8 mouse cellular contexts compared by ENCODE assay signal in the genomic region with DNA sequence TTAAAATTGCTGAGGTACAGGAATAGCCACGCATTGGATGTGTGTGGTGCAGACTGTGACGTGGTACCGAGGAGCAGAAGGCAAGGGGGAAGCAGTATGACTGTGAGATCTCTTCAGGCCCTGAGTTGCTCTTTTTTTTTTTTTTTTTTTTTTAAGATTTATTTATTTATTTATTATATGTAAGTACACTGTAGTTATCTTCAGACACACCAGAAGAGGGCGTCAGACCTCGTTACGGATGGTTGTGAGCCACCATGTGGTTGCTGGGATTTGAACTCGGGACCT. TPM values are rescaled to one million over a fixed set of nuclear protein-coding genes. Genes with fewer than 3 reads are reported as not detected.
A peak's percentile ranks its signal among the peaks of the same experiment; 100 is the strongest.
DNase-seq lines count a peak whose midpoint lies in the region; ATAC-seq and TF ChIP-seq lines count a peak whose summit lies in the region.
"Not testable (repeated sequence)": the region's sequence is repeated elsewhere in the genome, so short reads cannot be mapped to it uniquely, and the experiment has no call there.

No protein-coding gene starts in this region.

- not testable (repeated sequence) for H3K4me1 ChIP-seq in cortical plate, adult 2 months (ENCODE audit: control insufficient read depth, insufficient read depth, low read length); forebrain, embryonic 14.5 days (ENCODE audit: control insufficient read depth, insufficient read depth, low read length); hindbrain, embryonic 10.5 days (replicated peaks); midbrain, embryonic 12.5 days
- peaks cover 14% of the 10 kb centered on the region for H3K4me1 ChIP-seq in kidney, embryonic 15.5 days
- H3K4me1 ChIP-seq in liver, embryonic 13.5 days (replicated peaks): peaks cover 29% of the 10 kb centered on the region

- not testable (repeated sequence) for H3K9me3 ChIP-seq in forebrain, embryonic 14.5 days (replicated peaks; ENCODE audit: control insufficient read depth, low read length); hindbrain, embryonic 10.5 days; kidney, embryonic 15.5 days (replicated peaks); liver, embryonic 13.5 days (replicated peaks); midbrain, embryonic 12.5 days

- not testable (repeated sequence) for H3K9ac ChIP-seq in forebrain, embryonic 14.5 days (ENCODE audit: low read length); kidney, embryonic 15.5 days; midbrain, embryonic 12.5 days (replicated peaks)
- peak overlapping the region; percentile 82 for H3K9ac ChIP-seq in liver, embryonic 13.5 days

- 72% methylated on average over 7 of the region's 7 CpGs for WGBS in forebrain, embryonic 14.5 days
- 68% methylated on average over 7 of the region's 7 CpGs for WGBS in hindbrain, embryonic 10.5 days
- 76% methylated on average over 7 of the region's 7 CpGs for WGBS in kidney, embryonic 15.5 days
- 43% methylated on average over 7 of the region's 7 CpGs for WGBS in liver, embryonic 13.5 days (ENCODE audit: insufficient replicate concordance)
- WGBS in midbrain, embryonic 12.5 days: 81% methylated on average over 7 of the region's 7 CpGs

- H3K27ac ChIP-seq in cortical plate, adult 2 months (ENCODE audit: insufficient read depth, low read length); forebrain, embryonic 14.5 days (ENCODE audit: low read depth, low read length); hindbrain, embryonic 10.5 days; midbrain, embryonic 12.5 days (replicated peaks): not testable (repeated sequence)
- peak overlapping the region; percentile 96; the same call in 1 of the 2 replicates for H3K27ac ChIP-seq in kidney, embryonic 15.5 days
- peak overlapping the region; percentile 91 for H3K27ac ChIP-seq in liver, embryonic 13.5 days

- peak overlapping the region; percentile 70 for H3K4me2 ChIP-seq in forebrain, embryonic 14.5 days (ENCODE audit: low read length)
- peak overlapping the region; percentile 66 for H3K4me2 ChIP-seq in kidney, embryonic 15.5 days
- H3K4me2 ChIP-seq in liver, embryonic 13.5 days: peak overlapping the region; percentile 82
- peak overlapping the region; percentile 73 for H3K4me2 ChIP-seq in midbrain, embryonic 12.5 days (replicated peaks)

- H3K27me3 ChIP-seq in forebrain, embryonic 14.5 days (replicated peaks; ENCODE audit: control insufficient read depth, insufficient read depth, low read length); hindbrain, embryonic 10.5 days (ENCODE audit: insufficient read depth, poor library complexity, severe bottlenecking); kidney, embryonic 15.5 days; liver, embryonic 13.5 days; midbrain, embryonic 12.5 days; splenic B cell, adult 2 months (ENCODE audit: control insufficient read depth, insufficient read depth, low read length, poor library complexity, severe bottlenecking): not testable (repeated sequence)

- not testable (repeated sequence) for ATAC-seq in forebrain, embryonic 14.5 days; kidney, embryonic 15.5 days (replicated peaks; ENCODE audit: low FRiP score); liver, embryonic 13.5 days (ENCODE audit: low read depth); midbrain, embryonic 12.5 days (ENCODE audit: low FRiP score, low read depth)

- not testable (repeated sequence) for TF ChIP-seq CTCF in cortical plate, adult 2 months (IDR thresholded peaks at IDR 0.05; ENCODE audit: extremely low read depth, insufficient read depth, low read length)

- H3K36me3 ChIP-seq in forebrain, embryonic 14.5 days (ENCODE audit: control insufficient read depth, insufficient read depth, low read length); hindbrain, embryonic 10.5 days; liver, embryonic 13.5 days; midbrain, embryonic 12.5 days; splenic B cell, adult 2 months (ENCODE audit: control insufficient read depth, insufficient read depth, low read length, poor library complexity, severe bottlenecking): not testable (repeated sequence)
- H3K36me3 ChIP-seq in kidney, embryonic 15.5 days: peaks cover 11% of the 10 kb centered on the region

- H3K4me3 ChIP-seq in cortical plate, adult 2 months (ENCODE audit: insufficient read depth, low read length): peak overlapping the region; percentile 46
- peak overlapping the region; percentile 69; the same call in 1 of the 2 replicates for H3K4me3 ChIP-seq in forebrain, embryonic 14.5 days (ENCODE audit: low read depth, low read length)
- H3K4me3 ChIP-seq in hindbrain, embryonic 10.5 days: peak overlapping the region; percentile 83
- peak overlapping the region; percentile 71 for H3K4me3 ChIP-seq in kidney, embryonic 15.5 days (replicated peaks)
- peak overlapping the region; percentile 81 for H3K4me3 ChIP-seq in liver, embryonic 13.5 days (replicated peaks)
- peak overlapping the region; percentile 62 for H3K4me3 ChIP-seq in midbrain, embryonic 12.5 days

- TF ChIP-seq POLR2A in cortical plate, adult 2 months (IDR thresholded peaks at IDR 0.05; ENCODE audit: extremely low read depth, insufficient read depth, low read length): not testable (repeated sequence)

- peak; percentile 48 for DNase-seq in CD4-positive helper T cell, adult 2 months (ENCODE audit: low read depth, low spot score)
- not testable (repeated sequence) for DNase-seq in forebrain, embryonic 14.5 days (ENCODE audit: low spot score); hindbrain, embryonic 10.5 days (ENCODE audit: low spot score); liver, embryonic 13.5 days
- peak; percentile 27 for DNase-seq in splenic B cell, adult 2 months (ENCODE audit: low read depth, low spot score)

RNA-seq across cellular contexts. Expression of a gene that starts 0.8 kb away (rescaled TPM):
- 18.2 and 18.3 TPM in 2 replicates for polyA plus RNA-seq in cortical plate, adult 2 months (2012; rRNA removed)
- polyA plus RNA-seq in forebrain, embryonic 14.5 days (2014; fragmentation: Nextera tagmentation; extraction: Ambion mirVana): 8.9 and 12.9 TPM in 2 replicates
- polyA plus RNA-seq in hindbrain, embryonic 10.5 days (2016; fragmentation: Nextera tagmentation; extraction: Ambion mirVana): 9.0 and 10.5 TPM in 2 replicates
- polyA plus RNA-seq in kidney, embryonic 15.5 days (2015; fragmentation: Nextera tagmentation; extraction: Ambion mirVana): 20.7 and 20.9 TPM in 2 replicates
- 6.6 and 8.7 TPM in 2 replicates for polyA plus RNA-seq in liver, embryonic 13.5 days (2015; fragmentation: Nextera tagmentation; extraction: Ambion mirVana)
- polyA plus RNA-seq in midbrain, embryonic 12.5 days (2016; fragmentation: Nextera tagmentation; extraction: Ambion mirVana): 12.2 and 12.7 TPM in 2 replicates

RNA-seq across cellular contexts. Expression of a gene that starts 33.4 kb away (rescaled TPM):
- polyA plus RNA-seq in cortical plate, adult 2 months (2012; rRNA removed): 1.8 and 2.1 TPM in 2 replicates
- polyA plus RNA-seq in forebrain, embryonic 14.5 days (2014; fragmentation: Nextera tagmentation; extraction: Ambion mirVana): 14.0 and 15.3 TPM in 2 replicates
- 5.4 and 6.5 TPM in 2 replicates for polyA plus RNA-seq in hindbrain, embryonic 10.5 days (2016; fragmentation: Nextera tagmentation; extraction: Ambion mirVana)
- 4.9 and 5.0 TPM in 2 replicates for polyA plus RNA-seq in kidney, embryonic 15.5 days (2015; fragmentation: Nextera tagmentation; extraction: Ambion mirVana)
- 1.9 and 2.0 TPM in 2 replicates for polyA plus RNA-seq in liver, embryonic 13.5 days (2015; fragmentation: Nextera tagmentation; extraction: Ambion mirVana)
- 7.5 and 7.6 TPM in 2 replicates for polyA plus RNA-seq in midbrain, embryonic 12.5 days (2016; fragmentation: Nextera tagmentation; extraction: Ambion mirVana)

RNA-seq across cellular contexts. Expression of a gene that starts 38.4 kb away (rescaled TPM):
- polyA plus RNA-seq in cortical plate, adult 2 months (2012; rRNA removed): 0.04 and 0.08 TPM in 2 replicates
- polyA plus RNA-seq in forebrain, embryonic 14.5 days (2014; fragmentation: Nextera tagmentation; extraction: Ambion mirVana): 0.13 and 0.26 TPM in 2 replicates
- 0.11 TPM in 1 of 2 replicates, not detected in the other for polyA plus RNA-seq in hindbrain, embryonic 10.5 days (2016; fragmentation: Nextera tagmentation; extraction: Ambion mirVana)
- polyA plus RNA-seq in kidney, embryonic 15.5 days (2015; fragmentation: Nextera tagmentation; extraction: Ambion mirVana): 0.31 and 0.55 TPM in 2 replicates
- not detected in 2 replicates for polyA plus RNA-seq in liver, embryonic 13.5 days (2015; fragmentation: Nextera tagmentation; extraction: Ambion mirVana)
- polyA plus RNA-seq in midbrain, embryonic 12.5 days (2016; fragmentation: Nextera tagmentation; extraction: Ambion mirVana): 0.12 and 0.24 TPM in 2 replicates
